In genomic region chr14:7867841-7868240, GRCm38 (mm10) we compare ENCODE assay signal across 30 mouse cellular contexts. TPM values are rescaled to one million over a fixed set of nuclear protein-coding genes. Genes with fewer than 3 reads are reported as not detected.
DNase-seq lines count a peak whose midpoint lies in the region; ATAC-seq and TF ChIP-seq lines count a peak whose summit lies in the region.
"Had no signal": no experiment of that assay in that cellular context is flagged by ENCODE, and none has a peak within 500 bp of the region (broad histone marks: within the 10 kb centered on the region; RNA-seq: fewer than 3 reads in every experiment).

No protein-coding gene starts in this region.

- H3K9me3 ChIP-seq in heart, embryonic 15.5 days (replicated peaks): no peaks in the 10 kb centered on the region
- H3K9me3 ChIP-seq in kidney, embryonic 16.5 days (ENCODE audit: low read length): no peaks in the 10 kb centered on the region
- H3K9me3 ChIP-seq in limb, embryonic 10.5 days (replicated peaks): no peaks in the 10 kb centered on the region
- H3K9me3 ChIP-seq: forebrain, embryonic 10.5 days; forebrain, embryonic 15.5 days; limb, embryonic 12.5 days; liver, embryonic 12.5 days; megakaryocyte, embryonic 14.5 days; midbrain, embryonic 12.5 days; neural tube, embryonic 12.5 days had no signal

- no peak for TF ChIP-seq CTCF in embryonic fibroblast, embryonic 13.5 days (IDR thresholded peaks at IDR 0.05; ENCODE audit: borderline replicate concordance, insufficient read depth, low read length)

- DNase-seq in heart, postnatal 4 days: no peak
- DNase-seq in kidney, adult 8-10 months: no peak
- DNase-seq in limb, embryonic 10.5 days (ENCODE audit: low spot score): no peak
- no peak for DNase-seq in adrenal gland, adult (ENCODE audit: inconsistent age in 2 of 2, low spot score in 1 of 2)
- DNase-seq: adrenal gland, adult 8-10 months; B cell, adult 2 months; cerebellum, adult 2 months; cerebellum, postnatal 14 days; gastrocnemius, postnatal 25 days; heart, adult 18-20 months; heart, postnatal 10 days; layer of hippocampus, adult 9-11 months; liver, postnatal 0 days; lung, postnatal 4 days; right cerebral cortex, adult 18-20 months; thymus, adult 18-20 months; thymus, postnatal 25 days had no signal

- no peak overlapping the region for H3K27ac ChIP-seq in heart, embryonic 15.5 days
- no peak overlapping the region for H3K27ac ChIP-seq in kidney, embryonic 16.5 days (ENCODE audit: low read length)
- peak overlapping the region; percentile 76 for H3K27ac ChIP-seq in embryonic fibroblast, embryonic 13.5 days (ENCODE audit: insufficient read depth, low read length)
- H3K27ac ChIP-seq in limb, embryonic 10.5 days: peak overlapping the region; percentile 42; the same call in 1 of the 2 replicates
- H3K27ac ChIP-seq: forebrain, embryonic 10.5 days; forebrain, embryonic 15.5 days; limb, embryonic 12.5 days; liver, embryonic 12.5 days; midbrain, embryonic 12.5 days; neural tube, embryonic 12.5 days; stomach, postnatal 0 days had no signal

- H3K9ac ChIP-seq in heart, embryonic 15.5 days: no peak overlapping the region
- H3K9ac ChIP-seq in kidney, embryonic 16.5 days (replicated peaks; ENCODE audit: low read length): no peak overlapping the region
- H3K9ac ChIP-seq: forebrain, embryonic 15.5 days; limb, embryonic 12.5 days; liver, embryonic 12.5 days; liver, postnatal 0 days; midbrain, embryonic 12.5 days; neural tube, embryonic 12.5 days had no signal

- H3K4me1 ChIP-seq in heart, embryonic 15.5 days (replicated peaks): peaks cover 17% of the 10 kb centered on the region
- peaks cover 32% of the 10 kb centered on the region for H3K4me1 ChIP-seq in kidney, embryonic 16.5 days (ENCODE audit: insufficient read depth, low read length)
- H3K4me1 ChIP-seq in embryonic fibroblast, embryonic 13.5 days (ENCODE audit: control insufficient read depth, insufficient read depth, low read length): peaks cover 26% of the 10 kb centered on the region
- H3K4me1 ChIP-seq in limb, embryonic 10.5 days: peaks cover 34% of the 10 kb centered on the region
- H3K4me1 ChIP-seq: midbrain, embryonic 12.5 days; neural tube, embryonic 12.5 days had no signal

- no peak overlapping the region for H3K4me3 ChIP-seq in heart, embryonic 15.5 days
- no peak overlapping the region for H3K4me3 ChIP-seq in kidney, embryonic 16.5 days (ENCODE audit: low read length)
- no peak overlapping the region for H3K4me3 ChIP-seq in embryonic fibroblast, embryonic 13.5 days (ENCODE audit: insufficient read depth, low read length)
- no peak overlapping the region for H3K4me3 ChIP-seq in limb, embryonic 10.5 days
- H3K4me3 ChIP-seq: forebrain, embryonic 10.5 days; forebrain, embryonic 15.5 days; limb, embryonic 12.5 days; liver, embryonic 12.5 days; megakaryocyte, embryonic 14.5 days; midbrain, embryonic 12.5 days; myocyte; neural tube, embryonic 12.5 days had no signal

- ATAC-seq in heart, embryonic 15.5 days (replicated peaks; ENCODE audit: insufficient number of reproducible peaks, insufficient read depth, low FRiP score, low read depth): 0 out of 2 replicates have a peak, but pooled peaks have one; percentile 27
- peak; percentile 35; the same call in 1 of the 2 replicates for ATAC-seq in kidney, embryonic 16.5 days (ENCODE audit: low FRiP score, low TSS enrichment)
- ATAC-seq: forebrain, embryonic 15.5 days; hindbrain, embryonic 16.5 days; liver, embryonic 12.5 days; liver, postnatal 0 days had no signal

- 55% methylated on average over 3 of the region's 3 CpGs for WGBS in heart, embryonic 15.5 days
- WGBS in kidney, embryonic 16.5 days: 59% methylated on average over 3 of the region's 3 CpGs
- WGBS in limb, embryonic 10.5 days: 65% methylated on average over 3 of the region's 3 CpGs

- no peak overlapping the region for H3K4me2 ChIP-seq in heart, embryonic 15.5 days
- no peak overlapping the region for H3K4me2 ChIP-seq in kidney, embryonic 16.5 days (replicated peaks; ENCODE audit: low read depth, low read length)
- H3K4me2 ChIP-seq: forebrain, embryonic 15.5 days; limb, embryonic 12.5 days; liver, embryonic 12.5 days; midbrain, embryonic 12.5 days; neural tube, embryonic 12.5 days had no signal

- TF ChIP-seq POLR2A in embryonic fibroblast, embryonic 13.5 days (IDR thresholded peaks at IDR 0.05; ENCODE audit: low read depth, low read length): no peak

- H3K27me3 ChIP-seq in heart, embryonic 15.5 days: no peaks in the 10 kb centered on the region
- H3K27me3 ChIP-seq in kidney, embryonic 16.5 days (ENCODE audit: insufficient read depth, low read length): no peaks in the 10 kb centered on the region
- H3K27me3 ChIP-seq in limb, embryonic 10.5 days (ENCODE audit: low read depth, poor library complexity, severe bottlenecking): no peaks in the 10 kb centered on the region
- H3K27me3 ChIP-seq: forebrain, embryonic 15.5 days; limb, embryonic 12.5 days; liver, embryonic 12.5 days; midbrain, embryonic 12.5 days; neural tube, embryonic 12.5 days had no signal

- 0 out of 2 replicates have a peak, but pooled peaks cover 4% of the 10 kb centered on the region for H3K36me3 ChIP-seq in heart, embryonic 15.5 days
- peaks cover 17% of the 10 kb centered on the region for H3K36me3 ChIP-seq in kidney, embryonic 16.5 days (ENCODE audit: insufficient read depth, low read length)
- peaks cover 43% of the 10 kb centered on the region for H3K36me3 ChIP-seq in limb, embryonic 10.5 days

RNA-seq across cellular contexts. Expression of gene Flnb, which starts 50.1 kb away (rescaled TPM):
- 7.4 and 12.1 TPM in 2 replicates for polyA plus RNA-seq in heart, embryonic 15.5 days (2015; fragmentation: Nextera tagmentation; extraction: Ambion mirVana)
- 10 to 100 TPM; 42.8 to 47.3 TPM for total RNA-seq in heart, postnatal 4 days (2021)
- polyA plus RNA-seq in kidney, embryonic 16.5 days (2015; fragmentation: Nextera tagmentation; extraction: Ambion mirVana): 21.2 and 23.4 TPM in 2 replicates
- 190 and 401 TPM in 2 replicates for polyA plus RNA-seq in embryonic fibroblast, embryonic 13.5 days (2011; ENCODE audit: insufficient read length, low read depth, missing spikeins)
- polyA plus RNA-seq in limb, embryonic 10.5 days (2016; fragmentation: Nextera tagmentation; extraction: Ambion mirVana): 18.7 and 31.3 TPM in 2 replicates

Comparison
In these comparisons a context has a peak if more than half of its experiments do, and no peak if none do; other contexts are left out.
1. H3K27ac ChIP-seq: peak in embryonic fibroblast, embryonic 13.5 days (single experiment) and limb, embryonic 10.5 days (single experiment); none in heart, embryonic 15.5 days (single experiment) and kidney, embryonic 16.5 days (single experiment).